Mouse (Mus musculus): ENCODE data around the gene Fstl5. TPM values are rescaled to one million over a fixed set of nuclear protein-coding genes. Genes with fewer than 3 reads are reported as not detected.
"Not testable (repeated sequence)": the region's sequence is repeated elsewhere in the genome, so short reads cannot be mapped to it uniquely, and the experiment has no call there.

Fstl5 gene
- polyA plus RNA-seq, 1 experiment, result 6.0 TPM

- H3K4me3 ChIP-seq (ENCODE audit: insufficient read depth, low read length), result no peak overlapping the region
- no peaks in the 10 kb centered on the region for H3K4me1 ChIP-seq (ENCODE audit: control insufficient read depth, insufficient read depth, low read length)
- H3K27ac ChIP-seq (ENCODE audit: insufficient read depth, low read length), result no peak overlapping the region
- no peak for TF ChIP-seq POLR2A (IDR thresholded peaks at IDR 0.05; ENCODE audit: extremely low read depth, insufficient read depth, low read length)
- TF ChIP-seq CTCF (IDR thresholded peaks at IDR 0.05; ENCODE audit: extremely low read depth, insufficient read depth, low read length), result no peak
These were observed 393.3 kb downstream of the Fstl5 start for GRCm38 (mm10) chr3:76467229-76467874.

GRCm38 (mm10) chr3:76468147-76468546 is 394.1 kb downstream of the Fstl5 start:
- TF ChIP-seq CTCF (IDR thresholded peaks at IDR 0.05; ENCODE audit: extremely low read depth, insufficient read depth, low read length) (no peak), POLR2A (IDR thresholded peaks at IDR 0.05; ENCODE audit: extremely low read depth, insufficient read depth, low read length) (no peak)
- H3K4me1 ChIP-seq (ENCODE audit: control insufficient read depth, insufficient read depth, low read length), result no peaks in the 10 kb centered on the region

GRCm38 (mm10) chr3:76507891-76508290 is 433.8 kb downstream of the Fstl5 start:
- not testable (repeated sequence) for H3K4me3 ChIP-seq (ENCODE audit: insufficient read depth, low read length); H3K27ac ChIP-seq (ENCODE audit: insufficient read depth, low read length); H3K4me1 ChIP-seq (ENCODE audit: control insufficient read depth, insufficient read depth, low read length)

More at GRCm38 (mm10) chr3:76468147-76468546, 394.1 kb downstream of the Fstl5 start:
- Histone ChIP-seq H3K27ac (ENCODE audit: insufficient read depth, low read length) (no peak overlapping the region), H3K4me3 (ENCODE audit: insufficient read depth, low read length) (no peak overlapping the region)

- Histone ChIP-seq H3K4me1 (ENCODE audit: control insufficient read depth, insufficient read depth, low read length) (no peaks in the 10 kb centered on the region), H3K27ac (ENCODE audit: insufficient read depth, low read length) (no peak overlapping the region), H3K4me3 (ENCODE audit: insufficient read depth, low read length) (no peak overlapping the region)
- TF ChIP-seq POLR2A (IDR thresholded peaks at IDR 0.05; ENCODE audit: extremely low read depth, insufficient read depth, low read length) (no peak), CTCF (IDR thresholded peaks at IDR 0.05; ENCODE audit: extremely low read depth, insufficient read depth, low read length) (no peak)
These were observed 434.7 kb downstream of the Fstl5 start for GRCm38 (mm10) chr3:76508811-76509210.

DNA sequence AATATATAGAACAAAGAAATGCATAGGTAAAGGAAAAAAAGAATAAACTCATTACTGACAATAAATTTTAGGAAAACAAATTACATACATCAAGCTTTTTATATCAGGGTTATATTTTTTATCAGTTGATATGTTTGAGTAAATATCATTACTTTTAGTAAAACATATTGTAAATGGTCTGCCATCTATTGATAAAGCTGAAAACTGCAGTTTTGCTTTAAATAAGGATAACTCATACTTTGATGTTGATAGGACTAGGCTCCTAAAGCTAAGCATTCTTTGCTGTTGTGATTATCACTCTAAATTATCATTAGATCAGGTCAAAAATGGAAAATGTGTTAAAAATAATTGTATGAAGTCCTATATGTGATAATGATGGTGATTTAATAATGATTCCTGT is 493.3 kb downstream of the Fstl5 start:
- H3K4me3 ChIP-seq (ENCODE audit: insufficient read depth, low read length), result no peak overlapping the region
- no peaks in the 10 kb centered on the region for H3K4me1 ChIP-seq (ENCODE audit: control insufficient read depth, insufficient read depth, low read length)
- no peak for TF ChIP-seq POLR2A (IDR thresholded peaks at IDR 0.05; ENCODE audit: extremely low read depth, insufficient read depth, low read length)
- TF ChIP-seq CTCF (IDR thresholded peaks at IDR 0.05; ENCODE audit: extremely low read depth, insufficient read depth, low read length), result no peak
- H3K27ac ChIP-seq (ENCODE audit: insufficient read depth, low read length), result no peak overlapping the region

GRCm38 (mm10) chr3:76572478-76572877 is 498.4 kb downstream of the Fstl5 start:
- no peak overlapping the region for H3K4me3 ChIP-seq (ENCODE audit: insufficient read depth, low read length)
- no peaks in the 10 kb centered on the region for H3K4me1 ChIP-seq (ENCODE audit: control insufficient read depth, insufficient read depth, low read length)
- TF ChIP-seq POLR2A (IDR thresholded peaks at IDR 0.05; ENCODE audit: extremely low read depth, insufficient read depth, low read length) (no peak), CTCF (IDR thresholded peaks at IDR 0.05; ENCODE audit: extremely low read depth, insufficient read depth, low read length) (no peak)
- no peak overlapping the region for H3K27ac ChIP-seq (ENCODE audit: insufficient read depth, low read length)

DNA sequence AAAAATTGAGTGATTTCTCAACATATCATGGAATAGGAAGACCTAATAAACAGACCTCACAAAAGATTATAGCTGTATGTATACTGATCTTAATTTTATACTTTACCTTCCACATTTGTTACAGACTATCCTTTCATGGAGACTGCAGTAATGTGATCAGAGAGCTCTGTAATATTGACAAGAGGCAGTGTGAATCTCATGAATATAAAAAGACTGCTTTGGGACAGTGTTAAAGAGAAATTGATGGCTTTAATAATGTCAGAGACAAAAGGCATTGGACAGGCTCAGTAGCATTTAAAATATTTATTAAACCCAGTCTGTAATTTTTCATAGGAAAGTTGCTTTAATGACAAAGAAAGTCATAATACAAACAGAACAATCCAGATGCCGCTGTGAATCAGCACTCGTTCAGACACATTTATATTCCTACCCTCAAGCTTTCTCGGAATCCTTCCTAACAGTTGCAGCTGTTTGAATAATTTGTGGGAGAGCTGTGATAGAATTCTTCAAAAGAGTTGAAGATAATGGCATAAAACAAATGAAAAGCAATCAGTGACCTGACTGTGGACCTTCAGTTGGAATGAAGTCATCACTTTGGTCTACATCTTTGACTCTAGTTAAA is 499.0 kb downstream of the Fstl5 start:
- no peak for TF ChIP-seq POLR2A (IDR thresholded peaks at IDR 0.05; ENCODE audit: extremely low read depth, insufficient read depth, low read length)
- TF ChIP-seq CTCF (IDR thresholded peaks at IDR 0.05; ENCODE audit: extremely low read depth, insufficient read depth, low read length), result no peak
- no peak overlapping the region for H3K27ac ChIP-seq (ENCODE audit: insufficient read depth, low read length)
- no peaks in the 10 kb centered on the region for H3K4me1 ChIP-seq (ENCODE audit: control insufficient read depth, insufficient read depth, low read length)
- H3K4me3 ChIP-seq (ENCODE audit: insufficient read depth, low read length), result no peak overlapping the region

DNA sequence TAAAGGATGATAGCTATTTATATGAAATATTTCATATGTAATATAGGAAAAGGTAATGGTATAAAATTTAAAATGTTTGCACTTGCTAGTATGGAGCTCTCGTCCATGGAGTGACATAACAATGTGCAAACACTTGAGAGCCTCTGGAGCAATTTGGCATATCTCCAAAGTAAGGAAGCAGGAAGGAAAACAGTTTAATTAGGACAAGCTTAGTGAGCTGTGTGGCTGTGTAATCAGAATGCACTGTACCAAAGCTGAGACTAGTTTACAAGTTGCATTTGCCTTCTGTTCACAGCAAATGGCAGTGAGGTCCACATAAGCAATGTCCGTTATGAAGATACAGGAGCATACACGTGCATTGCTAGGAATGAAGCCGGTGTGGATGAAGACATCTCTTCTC is 519.1 kb downstream of the Fstl5 start:
- Histone ChIP-seq H3K4me3 (ENCODE audit: insufficient read depth, low read length) (no peak overlapping the region), H3K27ac (ENCODE audit: insufficient read depth, low read length) (no peak overlapping the region), H3K4me1 (ENCODE audit: control insufficient read depth, insufficient read depth, low read length) (no peaks in the 10 kb centered on the region)
- TF ChIP-seq POLR2A (IDR thresholded peaks at IDR 0.05; ENCODE audit: extremely low read depth, insufficient read depth, low read length) (no peak), CTCF (IDR thresholded peaks at IDR 0.05; ENCODE audit: extremely low read depth, insufficient read depth, low read length) (no peak)

DNA sequence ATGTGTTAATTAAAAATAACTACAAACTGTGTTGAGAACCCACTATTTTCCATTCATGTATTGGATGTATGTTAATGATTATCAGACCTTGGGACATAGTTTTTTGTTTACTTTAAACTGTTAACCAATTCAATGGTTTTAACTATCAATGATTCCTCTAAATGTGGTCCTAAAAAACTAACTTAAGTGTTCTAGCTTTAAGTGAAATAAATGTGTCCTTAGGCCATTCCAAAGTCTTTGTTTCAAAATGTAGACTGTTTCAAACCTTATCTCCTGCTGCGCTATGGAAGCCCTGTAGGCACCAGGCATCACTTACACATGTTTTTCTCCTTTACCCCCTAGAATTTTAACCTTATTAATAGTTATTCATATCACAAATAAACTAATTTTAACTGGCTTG is 546.0 kb downstream of the Fstl5 start:
- H3K4me3 ChIP-seq (ENCODE audit: insufficient read depth, low read length), result no peak overlapping the region
- TF ChIP-seq POLR2A (IDR thresholded peaks at IDR 0.05; ENCODE audit: extremely low read depth, insufficient read depth, low read length) (no peak), CTCF (IDR thresholded peaks at IDR 0.05; ENCODE audit: extremely low read depth, insufficient read depth, low read length) (no peak)
- H3K4me1 ChIP-seq (ENCODE audit: control insufficient read depth, insufficient read depth, low read length), result no peaks in the 10 kb centered on the region

GRCm38 (mm10) chr3:76654243-76654642 is 580.2 kb downstream of the Fstl5 start:
- no peak overlapping the region for H3K27ac ChIP-seq (ENCODE audit: insufficient read depth, low read length)
- no peak for TF ChIP-seq CTCF (IDR thresholded peaks at IDR 0.05; ENCODE audit: extremely low read depth, insufficient read depth, low read length)
- no peak overlapping the region for H3K4me3 ChIP-seq (ENCODE audit: insufficient read depth, low read length)
- H3K4me1 ChIP-seq (ENCODE audit: control insufficient read depth, insufficient read depth, low read length), result no peaks in the 10 kb centered on the region

More for the DNA sequence above, 546.0 kb downstream of the Fstl5 start:
- no peak overlapping the region for H3K27ac ChIP-seq (ENCODE audit: insufficient read depth, low read length)

Data from cortical plate, adult 2 months (tissue).